Mouse (Mus musculus): ENCODE measurements around the gene Pbx3. TPM values are rescaled to one million over a fixed set of nuclear protein-coding genes. Genes with fewer than 3 reads are reported as not detected.

The Pbx3 gene
- polyA plus RNA-seq, 1 experiment from 2014 or later: 10.8 TPM

GRCm38 (mm10) chr2:34370725-34371440, 2.1 kb downstream of the Pbx3 start:
- Histone ChIP-seq H3K27me3 (replicated peaks; ENCODE audit: control insufficient read depth, insufficient read depth, low read length) (no peaks in the 10 kb centered on the region), H3K36me3 (ENCODE audit: control insufficient read depth, insufficient read depth) (no peaks in the 10 kb centered on the region), H3K9me3 (ENCODE audit: control insufficient read depth) (no peaks in the 10 kb centered on the region), H3K4me2 (replicated peaks; ENCODE audit: low read depth) (peak overlapping the region; percentile 95), H3K4me3 (ENCODE audit: low read depth, low read length) (peak overlapping the region; percentile 87), H3K27ac (ENCODE audit: low read depth, low read length) (peak overlapping the region; percentile 95), H3K9ac (ENCODE audit: low read depth, low read length) (peak overlapping the region; percentile 84), H3K4me1 (replicated peaks; ENCODE audit: control insufficient read depth, insufficient read depth, low read length) (no peaks in the 10 kb centered on the region)
- no peak for TF ChIP-seq CTCF (IDR thresholded peaks at IDR 0.05; ENCODE audit: low read depth)
- no peak for ATAC-seq
- 2% methylated on average over 42 of the region's 42 CpGs for WGBS

DNA sequence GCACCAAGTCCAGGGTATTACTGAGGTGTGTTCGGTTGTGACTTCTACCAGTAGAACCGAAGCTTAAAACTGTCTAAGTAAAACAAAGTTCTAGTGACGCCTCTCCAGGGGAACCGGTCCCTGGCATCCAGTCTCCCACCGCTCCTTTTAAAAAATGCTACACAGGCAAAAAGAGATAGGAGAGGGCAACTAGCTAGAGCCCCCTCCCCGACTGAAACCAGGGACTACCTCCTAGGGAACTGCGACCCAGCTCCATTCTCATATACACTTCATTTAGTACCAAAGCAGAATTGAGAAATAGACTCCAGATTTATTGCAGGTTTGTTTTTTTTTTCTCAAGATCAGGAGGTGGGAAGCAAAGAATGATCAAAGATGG, 2.6 kb downstream of the Pbx3 start:
- no peaks in the 10 kb centered on the region for H3K36me3 ChIP-seq (ENCODE audit: control insufficient read depth, insufficient read depth)
- no peaks in the 10 kb centered on the region for H3K4me1 ChIP-seq (replicated peaks; ENCODE audit: control insufficient read depth, insufficient read depth, low read length)
- no peaks in the 10 kb centered on the region for H3K27me3 ChIP-seq (replicated peaks; ENCODE audit: control insufficient read depth, insufficient read depth, low read length)
- H3K27ac ChIP-seq (ENCODE audit: low read depth, low read length): no peak overlapping the region
- H3K9me3 ChIP-seq (ENCODE audit: control insufficient read depth): no peaks in the 10 kb centered on the region
- peak overlapping the region; percentile 95 for H3K4me2 ChIP-seq (replicated peaks; ENCODE audit: low read depth)
- 0 out of 2 replicates have a peak overlapping the region, but pooled peaks have one; percentile 84 for H3K9ac ChIP-seq (ENCODE audit: low read depth, low read length)
- no peak for TF ChIP-seq CTCF (IDR thresholded peaks at IDR 0.05; ENCODE audit: low read depth)
- peak overlapping the region; percentile 87 for H3K4me3 ChIP-seq (ENCODE audit: low read depth, low read length)
- no peak for ATAC-seq
- 33% methylated on average over 7 of the region's 7 CpGs for WGBS

DNA sequence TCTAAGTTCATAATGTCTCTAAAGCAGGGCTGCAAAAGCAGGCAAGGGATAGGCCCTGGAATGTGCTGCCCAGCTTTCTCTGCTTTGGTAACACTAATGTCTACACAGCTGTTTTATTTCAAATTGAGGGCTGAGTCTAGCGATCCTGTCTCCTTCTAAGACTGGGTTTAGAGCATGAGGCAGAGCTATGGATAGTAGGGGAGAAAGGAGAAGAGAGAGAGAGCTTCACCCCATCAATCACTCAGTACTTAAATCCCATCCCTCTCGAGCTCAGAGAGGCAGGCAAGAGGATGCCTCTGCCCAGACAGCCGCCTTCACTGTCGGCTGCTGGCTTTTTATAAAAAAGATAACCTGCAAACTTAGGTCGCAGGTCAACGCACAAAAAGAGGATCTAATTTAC, 4.5 kb downstream of the Pbx3 start:
- no peak for TF ChIP-seq CTCF (IDR thresholded peaks at IDR 0.05; ENCODE audit: low read depth)
- peak overlapping the region; percentile 47 for H3K4me2 ChIP-seq (replicated peaks; ENCODE audit: low read depth)
- no peak for ATAC-seq
- no peak overlapping the region for H3K4me3 ChIP-seq (ENCODE audit: low read depth, low read length)
- H3K9ac ChIP-seq (ENCODE audit: low read depth, low read length): no peak overlapping the region
- H3K27me3 ChIP-seq (replicated peaks; ENCODE audit: control insufficient read depth, insufficient read depth, low read length): no peaks in the 10 kb centered on the region
- H3K36me3 ChIP-seq (ENCODE audit: control insufficient read depth, insufficient read depth): no peaks in the 10 kb centered on the region
- no peaks in the 10 kb centered on the region for H3K9me3 ChIP-seq (ENCODE audit: control insufficient read depth)
- H3K4me1 ChIP-seq (replicated peaks; ENCODE audit: control insufficient read depth, insufficient read depth, low read length): no peaks in the 10 kb centered on the region
- H3K27ac ChIP-seq (ENCODE audit: low read depth, low read length): no peak overlapping the region
- WGBS: 48% methylated on average over 6 of the region's 6 CpGs

- H3K27ac ChIP-seq (ENCODE audit: low read depth, low read length): no peak overlapping the region
- TF ChIP-seq CTCF (IDR thresholded peaks at IDR 0.05; ENCODE audit: low read depth): no peak
- no peaks in the 10 kb centered on the region for H3K4me1 ChIP-seq (replicated peaks; ENCODE audit: control insufficient read depth, insufficient read depth, low read length)
- H3K4me2 ChIP-seq (replicated peaks; ENCODE audit: low read depth): no peak overlapping the region
- no peak for ATAC-seq
- 56% methylated on average over 2 of the region's 2 CpGs for WGBS
- no peak overlapping the region for H3K4me3 ChIP-seq (ENCODE audit: low read depth, low read length)
- H3K9ac ChIP-seq (ENCODE audit: low read depth, low read length): no peak overlapping the region
- H3K27me3 ChIP-seq (replicated peaks; ENCODE audit: control insufficient read depth, insufficient read depth, low read length): no peaks in the 10 kb centered on the region
- H3K36me3 ChIP-seq (ENCODE audit: control insufficient read depth, insufficient read depth): no peaks in the 10 kb centered on the region
- no peaks in the 10 kb centered on the region for H3K9me3 ChIP-seq (ENCODE audit: control insufficient read depth)
Observed at GRCm38 (mm10) chr2:34367024-34367423, 5.9 kb downstream of the Pbx3 start.

DNA sequence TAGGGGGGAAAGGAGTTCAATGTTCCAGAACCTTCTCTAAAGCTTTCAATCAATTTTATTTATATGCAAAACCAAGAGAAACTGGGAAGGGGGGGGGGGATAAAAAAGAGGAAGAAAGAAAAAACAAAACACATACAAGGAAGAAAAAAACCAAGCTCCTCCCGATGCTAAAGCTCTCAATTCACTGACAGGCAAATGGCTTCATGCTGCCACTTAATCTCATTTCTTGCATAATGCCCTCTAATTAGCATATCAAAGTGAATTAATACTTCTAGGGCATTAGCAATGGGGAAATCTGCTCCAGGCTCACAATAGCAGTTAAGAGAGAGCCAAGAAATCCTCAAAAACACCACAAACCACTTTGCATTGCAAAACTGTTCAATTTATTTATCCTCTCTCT, 9.3 kb downstream of the Pbx3 start:
- WGBS: 17% methylated on average over 1 of the region's 1 CpGs
- H3K36me3 ChIP-seq (ENCODE audit: control insufficient read depth, insufficient read depth): no peaks in the 10 kb centered on the region
- no peak overlapping the region for H3K4me3 ChIP-seq (ENCODE audit: low read depth, low read length)
- TF ChIP-seq CTCF (IDR thresholded peaks at IDR 0.05; ENCODE audit: low read depth): no peak
- ATAC-seq: no peak
- no peaks in the 10 kb centered on the region for H3K27me3 ChIP-seq (replicated peaks; ENCODE audit: control insufficient read depth, insufficient read depth, low read length)
- H3K4me2 ChIP-seq (replicated peaks; ENCODE audit: low read depth): no peak overlapping the region
- H3K4me1 ChIP-seq (replicated peaks; ENCODE audit: control insufficient read depth, insufficient read depth, low read length): no peaks in the 10 kb centered on the region
- H3K9me3 ChIP-seq (ENCODE audit: control insufficient read depth): no peaks in the 10 kb centered on the region
- H3K27ac ChIP-seq (ENCODE audit: low read depth, low read length): no peak overlapping the region
- H3K9ac ChIP-seq (ENCODE audit: low read depth, low read length): no peak overlapping the region

DNA sequence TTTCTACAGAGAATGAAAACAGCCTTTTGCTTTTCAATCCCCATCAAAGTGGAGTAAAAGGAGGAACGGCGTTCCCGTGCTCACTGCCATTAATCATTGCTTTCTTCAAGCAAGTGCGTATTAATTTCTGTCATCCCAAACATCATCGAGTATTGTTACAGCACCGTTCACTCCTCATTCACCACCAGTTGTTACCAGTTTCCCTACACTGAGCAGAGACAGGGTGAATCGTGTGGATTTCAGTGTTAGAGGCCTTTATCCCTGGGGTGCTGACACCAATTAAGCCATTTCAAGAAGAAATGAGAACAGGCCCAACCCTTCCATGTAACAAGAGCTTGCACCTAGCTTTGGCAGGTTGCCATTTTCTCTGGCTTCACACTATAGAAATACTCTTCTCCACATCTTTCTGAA, 17.1 kb downstream of the Pbx3 start:
- H3K4me1 ChIP-seq (replicated peaks; ENCODE audit: control insufficient read depth, insufficient read depth, low read length): no peaks in the 10 kb centered on the region
- 68% methylated on average over 7 of the region's 7 CpGs for WGBS
- no peak overlapping the region for H3K9ac ChIP-seq (ENCODE audit: low read depth, low read length)
- H3K36me3 ChIP-seq (ENCODE audit: control insufficient read depth, insufficient read depth): no peaks in the 10 kb centered on the region
- no peaks in the 10 kb centered on the region for H3K9me3 ChIP-seq (ENCODE audit: control insufficient read depth)
- no peak for TF ChIP-seq CTCF (IDR thresholded peaks at IDR 0.05; ENCODE audit: low read depth)
- no peaks in the 10 kb centered on the region for H3K27me3 ChIP-seq (replicated peaks; ENCODE audit: control insufficient read depth, insufficient read depth, low read length)
- no peak for ATAC-seq
- H3K4me2 ChIP-seq (replicated peaks; ENCODE audit: low read depth): no peak overlapping the region
- H3K4me3 ChIP-seq (ENCODE audit: low read depth, low read length): no peak overlapping the region
- no peak overlapping the region for H3K27ac ChIP-seq (ENCODE audit: low read depth, low read length)

Measured in intestine, postnatal 0 days (tissue).